Mouse (Mus musculus) liver, embryonic 14.5 days (tissue): Measurements from ENCODE around the gene Cep68.

Experiments
- CTCF ChIP-seq: IDR thresholded peaks from 2 replicates; pipeline ENCODE4 v1.5.1; 2016; ENCODE audit warnings: antibody characterized with exemption, low read depth, control low read depth
- EP300 ChIP-seq: IDR thresholded peaks from 2 replicates; pipeline ENCODE4 v1.6.1; 2016; ENCODE audit warnings: antibody characterized with exemption, low read depth

DNA sequence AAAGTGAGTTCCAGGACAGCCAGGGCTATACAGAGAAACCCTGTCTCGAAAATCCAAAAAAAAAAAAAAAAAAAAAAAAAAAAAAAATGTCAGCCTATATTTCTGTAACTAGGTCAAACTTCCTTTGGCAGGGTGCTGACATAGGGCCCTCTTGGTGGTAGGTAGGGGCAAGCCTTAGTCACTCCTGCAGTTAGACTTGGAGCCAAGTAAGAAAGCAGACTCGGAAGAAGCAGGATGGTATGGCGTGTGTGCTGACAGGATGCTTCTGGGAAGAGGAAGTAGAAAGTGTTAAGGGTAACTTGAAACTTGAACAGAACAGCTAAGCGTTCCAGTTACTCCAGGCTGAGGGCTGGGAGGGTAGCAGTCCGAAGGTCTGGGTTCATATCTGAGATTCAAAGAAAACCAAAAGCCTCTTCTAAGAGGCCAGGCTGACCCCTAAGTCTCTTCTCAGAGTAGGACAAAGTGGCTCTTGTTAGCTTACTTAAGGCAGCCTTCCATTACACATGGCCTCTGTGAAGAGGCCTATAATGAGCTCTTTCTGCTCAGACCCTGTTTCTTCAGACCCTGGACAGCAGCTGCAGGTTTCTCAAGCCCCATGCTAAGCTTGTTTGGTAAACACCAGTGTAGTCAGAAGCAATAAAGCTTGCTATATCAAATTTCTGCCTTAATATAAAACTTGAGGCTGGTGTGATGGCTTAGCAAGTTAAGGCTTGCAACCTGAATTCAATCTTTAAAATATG, 17.0 kb downstream of the Cep68 start:
- TF ChIP-seq CTCF (no peak), EP300 (no peak)
